Mouse (Mus musculus): ENCODE measurements around the gene Atp8a2. TPM values are rescaled to one million over a fixed set of nuclear protein-coding genes. Genes with fewer than 3 reads are reported as not detected.

Gene Atp8a2
- 9.0 and 12.5 TPM in 2 replicates for polyA plus RNA-seq (2014; fragmentation: Nextera tagmentation; extraction: Ambion mirVana)

DNA sequence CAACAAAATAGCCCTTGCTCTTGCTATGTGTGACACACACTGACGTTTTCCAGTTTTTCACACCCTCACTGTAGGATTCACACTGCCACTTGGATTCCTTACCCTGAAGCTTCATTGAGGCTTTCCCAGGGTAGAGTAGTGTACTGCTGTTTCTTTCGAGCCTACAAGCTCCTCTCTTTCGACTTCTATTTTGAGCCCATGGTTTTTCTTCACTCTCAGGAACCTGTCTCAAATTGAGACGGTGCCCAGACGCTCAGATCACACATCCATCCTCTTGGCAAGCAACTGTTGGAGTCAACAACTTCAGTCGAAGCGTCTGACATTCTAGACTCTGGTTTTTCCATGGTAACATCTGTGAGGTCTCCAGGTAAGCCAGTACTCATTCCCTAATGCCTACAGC lies at the start of gene Atp8a2:
TSS of gene Atp8a2 (minus strand) at position 296 of the 400 bp plus-strand sequence.
- no peaks in the 10 kb centered on the region for H3K4me1 ChIP-seq (ENCODE audit: control insufficient read depth, insufficient read depth, low read length)
- no peaks in the 10 kb centered on the region for H3K9me3 ChIP-seq (ENCODE audit: control insufficient read depth, low read length)
- WGBS = 86% methylated on average over 7 of the region's 7 CpGs
- H3K4me3 ChIP-seq (ENCODE audit: low read depth, low read length) = no peak within 1 kb of the TSS
- no peak for DNase-seq (ENCODE audit: low spot score)
- H3K27ac ChIP-seq (ENCODE audit: low read depth, low read length) = no peak within 1 kb of the TSS
- H3K9ac ChIP-seq (ENCODE audit: low read length) = no peak within 1 kb of the TSS
- no peak for ATAC-seq (ENCODE audit: insufficient read depth, low FRiP score, low TSS enrichment)
- no peaks in the 10 kb centered on the region for H3K27me3 ChIP-seq (ENCODE audit: control insufficient read depth, insufficient read depth, low read length)
- H3K4me2 ChIP-seq (ENCODE audit: low read depth) = no peak within 1 kb of the TSS
- no peaks in the 10 kb centered on the region for H3K36me3 ChIP-seq (ENCODE audit: control insufficient read depth, insufficient read depth, low read length)

- ATAC-seq (ENCODE audit: insufficient read depth, low FRiP score, low TSS enrichment) (no peak), DNase-seq (ENCODE audit: low spot score) (no peak)
- Histone ChIP-seq H3K27ac (ENCODE audit: low read depth, low read length) (no peak overlapping the region), H3K36me3 (ENCODE audit: control insufficient read depth, insufficient read depth, low read length) (peaks cover 2% of the 10 kb centered on the region), H3K4me3 (ENCODE audit: low read depth, low read length) (no peak overlapping the region), H3K27me3 (ENCODE audit: control insufficient read depth, insufficient read depth, low read length) (no peaks in the 10 kb centered on the region), H3K9me3 (ENCODE audit: control insufficient read depth, low read length) (no peaks in the 10 kb centered on the region), H3K4me2 (ENCODE audit: low read depth) (no peak overlapping the region), H3K4me1 (ENCODE audit: control insufficient read depth, insufficient read depth, low read length) (no peaks in the 10 kb centered on the region), H3K9ac (ENCODE audit: low read length) (no peak overlapping the region)
- WGBS = 82% methylated on average over 3 of the region's 3 CpGs
Observed at GRCm38 (mm10) chr14:60238551-60238950, 41.6 kb upstream of the Atp8a2 start.

DNA sequence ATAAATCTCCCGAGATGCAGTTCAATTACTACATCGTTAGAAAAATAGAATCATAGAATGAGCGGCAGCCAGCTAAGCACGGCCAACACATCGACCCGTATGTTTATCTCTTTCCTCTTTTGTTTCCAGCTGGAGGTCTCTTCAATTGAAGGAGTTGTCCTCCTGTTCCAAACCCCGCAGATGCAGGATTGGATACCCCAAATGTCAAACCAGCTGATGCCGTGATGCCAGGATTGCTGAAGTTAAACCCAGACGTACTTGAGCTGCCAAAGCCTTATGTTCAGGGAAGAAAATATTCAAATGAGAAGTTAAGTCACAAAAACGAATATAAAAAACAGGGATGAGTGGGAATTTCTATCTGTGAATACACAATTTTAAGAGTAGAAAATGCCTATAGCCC lies 22.9 kb upstream of the Atp8a2 start:
- Histone ChIP-seq H3K27me3 (ENCODE audit: control insufficient read depth, insufficient read depth, low read length) (no peaks in the 10 kb centered on the region), H3K36me3 (ENCODE audit: control insufficient read depth, insufficient read depth, low read length) (0 out of 2 replicates have a peak, but pooled peaks cover 3% of the 10 kb centered on the region)
- no peak for DNase-seq (ENCODE audit: low spot score)

DNA sequence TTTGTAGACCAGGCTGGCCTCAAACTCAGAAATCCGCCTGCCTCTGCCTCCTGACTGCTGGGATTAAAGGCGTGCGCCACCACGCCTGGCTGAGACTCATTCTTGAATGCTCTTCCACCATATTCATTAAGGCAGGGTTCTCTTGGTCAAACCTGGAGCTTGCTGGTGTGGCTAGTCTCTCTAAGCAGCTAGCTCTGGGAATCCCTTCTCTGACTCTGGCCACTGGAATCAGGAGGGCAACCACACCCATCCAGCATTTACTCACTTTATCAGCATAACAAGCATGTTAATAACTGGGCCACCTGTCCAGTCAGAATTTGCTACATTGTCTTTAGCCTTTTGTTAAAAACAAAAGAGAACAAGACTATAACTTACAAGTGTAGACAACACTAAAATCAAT lies 20.6 kb upstream of the Atp8a2 start:
- WGBS = 96% methylated on average over 4 of the region's 4 CpGs
- H3K36me3 ChIP-seq (ENCODE audit: control insufficient read depth, insufficient read depth, low read length) = 0 out of 2 replicates have a peak, but pooled peaks cover 3% of the 10 kb centered on the region
- H3K27me3 ChIP-seq (ENCODE audit: control insufficient read depth, insufficient read depth, low read length) = no peaks in the 10 kb centered on the region
- no peak overlapping the region for H3K27ac ChIP-seq (ENCODE audit: low read depth, low read length)
- H3K4me1 ChIP-seq (ENCODE audit: control insufficient read depth, insufficient read depth, low read length) = no peaks in the 10 kb centered on the region
- no peak for DNase-seq (ENCODE audit: low spot score)
- no peaks in the 10 kb centered on the region for H3K9me3 ChIP-seq (ENCODE audit: control insufficient read depth, low read length)
- no peak overlapping the region for H3K4me3 ChIP-seq (ENCODE audit: low read depth, low read length)
- H3K9ac ChIP-seq (ENCODE audit: low read length) = no peak overlapping the region
- no peak overlapping the region for H3K4me2 ChIP-seq (ENCODE audit: low read depth)
- ATAC-seq (ENCODE audit: insufficient read depth, low FRiP score, low TSS enrichment) = no peak

More for the DNA sequence above, 22.9 kb upstream of the Atp8a2 start:
- no peak for ATAC-seq (ENCODE audit: insufficient read depth, low FRiP score, low TSS enrichment)
- Histone ChIP-seq H3K4me1 (ENCODE audit: control insufficient read depth, insufficient read depth, low read length) (no peaks in the 10 kb centered on the region), H3K4me3 (ENCODE audit: low read depth, low read length) (no peak overlapping the region), H3K9ac (ENCODE audit: low read length) (no peak overlapping the region), H3K9me3 (ENCODE audit: control insufficient read depth, low read length) (no peaks in the 10 kb centered on the region), H3K27ac (ENCODE audit: low read depth, low read length) (no peak overlapping the region), H3K4me2 (ENCODE audit: low read depth) (no peak overlapping the region)
- WGBS = 94% methylated on average over 10 of the region's 10 CpGs

DNA sequence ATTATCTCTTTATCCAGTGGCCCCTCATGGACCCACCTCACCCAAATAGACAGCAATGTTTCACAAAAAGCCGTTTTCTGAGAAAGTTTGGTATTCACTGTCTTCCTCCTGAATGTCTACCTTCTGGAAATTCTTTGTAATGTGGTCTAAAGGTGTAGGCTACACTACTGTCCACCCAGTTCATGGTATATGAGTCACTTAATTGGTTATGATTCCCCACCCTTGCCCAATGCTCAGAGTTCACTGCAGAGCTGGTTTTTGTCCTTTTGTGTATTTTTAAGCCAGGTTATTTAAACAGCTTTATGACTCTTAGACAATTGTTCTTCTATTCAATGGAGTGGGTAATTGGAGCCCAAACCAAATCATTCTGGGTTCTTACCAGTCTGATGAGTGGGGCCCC lies 19.1 kb upstream of the Atp8a2 start:
- H3K9ac ChIP-seq (ENCODE audit: low read length) = no peak overlapping the region
- H3K4me2 ChIP-seq (ENCODE audit: low read depth) = no peak overlapping the region
- ATAC-seq (ENCODE audit: insufficient read depth, low FRiP score, low TSS enrichment) (no peak), DNase-seq (ENCODE audit: low spot score) (no peak)
- no peak overlapping the region for H3K27ac ChIP-seq (ENCODE audit: low read depth, low read length)
- H3K36me3 ChIP-seq (ENCODE audit: control insufficient read depth, insufficient read depth, low read length) = 0 out of 2 replicates have a peak, but pooled peaks cover 3% of the 10 kb centered on the region
- no peak overlapping the region for H3K4me3 ChIP-seq (ENCODE audit: low read depth, low read length)
- WGBS = 92% methylated on average over 1 of the region's 1 CpGs
- no peaks in the 10 kb centered on the region for H3K9me3 ChIP-seq (ENCODE audit: control insufficient read depth, low read length)
- no peaks in the 10 kb centered on the region for H3K4me1 ChIP-seq (ENCODE audit: control insufficient read depth, insufficient read depth, low read length)
- no peaks in the 10 kb centered on the region for H3K27me3 ChIP-seq (ENCODE audit: control insufficient read depth, insufficient read depth, low read length)

- no peaks in the 10 kb centered on the region for H3K9me3 ChIP-seq (ENCODE audit: control insufficient read depth, low read length)
- WGBS = 90% methylated on average over 3 of the region's 3 CpGs
- no peak overlapping the region for H3K27ac ChIP-seq (ENCODE audit: low read depth, low read length)
- H3K36me3 ChIP-seq (ENCODE audit: control insufficient read depth, insufficient read depth, low read length) = 0 out of 2 replicates have a peak, but pooled peaks cover 3% of the 10 kb centered on the region
- H3K4me2 ChIP-seq (ENCODE audit: low read depth) = no peak overlapping the region
- no peaks in the 10 kb centered on the region for H3K27me3 ChIP-seq (ENCODE audit: control insufficient read depth, insufficient read depth, low read length)
- H3K4me3 ChIP-seq (ENCODE audit: low read depth, low read length) = no peak overlapping the region
- no peak overlapping the region for H3K9ac ChIP-seq (ENCODE audit: low read length)
- H3K4me1 ChIP-seq (ENCODE audit: control insufficient read depth, insufficient read depth, low read length) = no peaks in the 10 kb centered on the region
- no peak for DNase-seq (ENCODE audit: low spot score)
- ATAC-seq (ENCODE audit: insufficient read depth, low FRiP score, low TSS enrichment) = no peak
Observed at GRCm38 (mm10) chr14:60215000-60215399, 18.0 kb upstream of the Atp8a2 start.

GRCm38 (mm10) chr14:60214040-60214439 lies 17.1 kb upstream of the Atp8a2 start:
- no peak overlapping the region for H3K9ac ChIP-seq (ENCODE audit: low read length)
- no peak overlapping the region for H3K27ac ChIP-seq (ENCODE audit: low read depth, low read length)
- 74% methylated on average over 1 of the region's 1 CpGs for WGBS
- H3K9me3 ChIP-seq (ENCODE audit: control insufficient read depth, low read length) = no peaks in the 10 kb centered on the region
- no peak overlapping the region for H3K4me3 ChIP-seq (ENCODE audit: low read depth, low read length)
- H3K4me1 ChIP-seq (ENCODE audit: control insufficient read depth, insufficient read depth, low read length) = no peaks in the 10 kb centered on the region
- DNase-seq (ENCODE audit: low spot score) (no peak), ATAC-seq (ENCODE audit: insufficient read depth, low FRiP score, low TSS enrichment) (no peak)
- H3K27me3 ChIP-seq (ENCODE audit: control insufficient read depth, insufficient read depth, low read length) = no peaks in the 10 kb centered on the region
- 0 out of 2 replicates have a peak, but pooled peaks cover 3% of the 10 kb centered on the region for H3K36me3 ChIP-seq (ENCODE audit: control insufficient read depth, insufficient read depth, low read length)
- no peak overlapping the region for H3K4me2 ChIP-seq (ENCODE audit: low read depth)

DNA sequence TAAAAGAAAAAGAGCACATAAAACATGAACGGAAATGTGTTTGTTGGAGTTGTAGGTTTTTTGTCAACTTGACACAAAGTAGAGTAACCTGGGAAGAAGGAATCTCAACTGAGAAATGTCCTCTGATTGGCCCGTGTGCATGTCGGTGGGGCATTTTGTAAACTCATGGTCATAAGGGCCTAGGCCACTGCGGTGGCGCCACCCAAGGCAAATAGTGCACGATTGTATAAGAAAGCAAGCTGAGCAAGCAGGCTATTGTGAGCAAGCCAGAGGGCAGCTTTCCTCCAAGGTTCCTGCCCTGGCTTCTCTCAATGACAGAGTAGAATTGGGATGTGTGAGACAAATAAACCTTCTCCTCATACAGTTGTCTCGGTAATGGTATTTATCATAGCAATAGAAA lies 12.2 kb upstream of the Atp8a2 start:
- Histone ChIP-seq H3K27ac (ENCODE audit: low read depth, low read length) (no peak overlapping the region), H3K9ac (ENCODE audit: low read length) (no peak overlapping the region), H3K27me3 (ENCODE audit: control insufficient read depth, insufficient read depth, low read length) (no peaks in the 10 kb centered on the region), H3K4me1 (ENCODE audit: control insufficient read depth, insufficient read depth, low read length) (no peaks in the 10 kb centered on the region), H3K4me3 (ENCODE audit: low read depth, low read length) (no peak overlapping the region), H3K36me3 (ENCODE audit: control insufficient read depth, insufficient read depth, low read length) (no peaks in the 10 kb centered on the region), H3K4me2 (ENCODE audit: low read depth) (no peak overlapping the region), H3K9me3 (ENCODE audit: control insufficient read depth, low read length) (no peaks in the 10 kb centered on the region)
- DNase-seq (ENCODE audit: low spot score) = no peak
- 90% methylated on average over 7 of the region's 7 CpGs for WGBS
- no peak for ATAC-seq (ENCODE audit: insufficient read depth, low FRiP score, low TSS enrichment)

GRCm38 (mm10) chr14:60204993-60205392 lies 8.0 kb upstream of the Atp8a2 start:
- no peak overlapping the region for H3K9ac ChIP-seq (ENCODE audit: low read length)
- H3K4me1 ChIP-seq (ENCODE audit: control insufficient read depth, insufficient read depth, low read length) = no peaks in the 10 kb centered on the region
- H3K4me2 ChIP-seq (ENCODE audit: low read depth) = no peak overlapping the region
- DNase-seq (ENCODE audit: low spot score) (no peak), ATAC-seq (ENCODE audit: insufficient read depth, low FRiP score, low TSS enrichment) (no peak)
- no peak overlapping the region for H3K4me3 ChIP-seq (ENCODE audit: low read depth, low read length)
- no peaks in the 10 kb centered on the region for H3K9me3 ChIP-seq (ENCODE audit: control insufficient read depth, low read length)
- no peaks in the 10 kb centered on the region for H3K27me3 ChIP-seq (ENCODE audit: control insufficient read depth, insufficient read depth, low read length)
- H3K27ac ChIP-seq (ENCODE audit: low read depth, low read length) = no peak overlapping the region
- WGBS = 95% methylated on average over 6 of the region's 6 CpGs
- H3K36me3 ChIP-seq (ENCODE audit: control insufficient read depth, insufficient read depth, low read length) = no peaks in the 10 kb centered on the region
